Mouse (Mus musculus): ENCODE measurements around the gene Dock11. TPM values are rescaled to one million over a fixed set of nuclear protein-coding genes. Genes with fewer than 3 reads are reported as not detected.
A peak's percentile ranks its signal among the peaks of the same experiment; 100 is the strongest.

Dock11 gene
- polyA plus RNA-seq, 1 experiment from 2014 or later, result 5.7 TPM

- H3K4me2 ChIP-seq, result no peak overlapping the region
- no peaks in the 10 kb centered on the region for H3K27me3 ChIP-seq (replicated peaks)
- no peaks in the 10 kb centered on the region for H3K36me3 ChIP-seq
- ATAC-seq, result no peak
- no peak overlapping the region for H3K9ac ChIP-seq
- H3K4me1 ChIP-seq, result no peaks in the 10 kb centered on the region
- H3K9me3 ChIP-seq (replicated peaks), result no peaks in the 10 kb centered on the region
- H3K27ac ChIP-seq, result no peak overlapping the region
- no peak overlapping the region for H3K4me3 ChIP-seq
Observed at GRCm38 (mm10) chrX:35956236-35956635, 67.6 kb downstream of the Dock11 start.

GRCm38 (mm10) chrX:35963087-35963486, 74.5 kb downstream of the Dock11 start:
- ATAC-seq, result no peak
- Histone ChIP-seq H3K27me3 (replicated peaks) (no peaks in the 10 kb centered on the region), H3K9ac (no peak overlapping the region), H3K4me3 (no peak overlapping the region), H3K4me1 (no peaks in the 10 kb centered on the region), H3K4me2 (no peak overlapping the region), H3K27ac (no peak overlapping the region), H3K36me3 (no peaks in the 10 kb centered on the region), H3K9me3 (replicated peaks) (no peaks in the 10 kb centered on the region)
- 31% methylated on average over 6 of the region's 6 CpGs for WGBS (ENCODE audit: insufficient replicate concordance)

GRCm38 (mm10) chrX:35969276-35969675, 80.6 kb downstream of the Dock11 start:
- 67% methylated on average over 1 of the region's 1 CpGs for WGBS (ENCODE audit: insufficient replicate concordance)

GRCm38 (mm10) chrX:35976657-35977056, 88.0 kb downstream of the Dock11 start:
- no peak overlapping the region for H3K27ac ChIP-seq

More at GRCm38 (mm10) chrX:35969276-35969675, 80.6 kb downstream of the Dock11 start:
- no peak for ATAC-seq
- Histone ChIP-seq H3K9me3 (replicated peaks) (no peaks in the 10 kb centered on the region), H3K9ac (no peak overlapping the region), H3K36me3 (no peaks in the 10 kb centered on the region), H3K4me2 (no peak overlapping the region), H3K27ac (no peak overlapping the region), H3K4me3 (no peak overlapping the region), H3K4me1 (no peaks in the 10 kb centered on the region), H3K27me3 (replicated peaks) (no peaks in the 10 kb centered on the region)

GRCm38 (mm10) chrX:35987981-35988380, 99.3 kb downstream of the Dock11 start:
- Histone ChIP-seq H3K36me3 (no peaks in the 10 kb centered on the region), H3K27me3 (replicated peaks) (no peaks in the 10 kb centered on the region), H3K4me3 (no peak overlapping the region), H3K9ac (no peak overlapping the region), H3K4me1 (no peaks in the 10 kb centered on the region), H3K4me2 (no peak overlapping the region), H3K27ac (no peak overlapping the region), H3K9me3 (replicated peaks) (no peaks in the 10 kb centered on the region)
- 95% methylated on average over 1 of the region's 1 CpGs for WGBS (ENCODE audit: insufficient replicate concordance)
- ATAC-seq, result no peak

More at GRCm38 (mm10) chrX:35976657-35977056, 88.0 kb downstream of the Dock11 start:
- no peak overlapping the region for H3K4me3 ChIP-seq
- no peaks in the 10 kb centered on the region for H3K4me1 ChIP-seq
- H3K4me2 ChIP-seq, result no peak overlapping the region
- H3K9me3 ChIP-seq (replicated peaks), result no peaks in the 10 kb centered on the region
- H3K36me3 ChIP-seq, result no peaks in the 10 kb centered on the region
- 48% methylated on average over 5 of the region's 5 CpGs for WGBS (ENCODE audit: insufficient replicate concordance)
- no peaks in the 10 kb centered on the region for H3K27me3 ChIP-seq (replicated peaks)
- ATAC-seq, result no peak
- no peak overlapping the region for H3K9ac ChIP-seq

- Histone ChIP-seq H3K36me3 (no peaks in the 10 kb centered on the region), H3K9ac (no peak overlapping the region), H3K27me3 (replicated peaks) (no peaks in the 10 kb centered on the region), H3K4me1 (no peaks in the 10 kb centered on the region), H3K27ac (no peak overlapping the region), H3K4me2 (no peak overlapping the region), H3K9me3 (replicated peaks) (no peaks in the 10 kb centered on the region), H3K4me3 (no peak overlapping the region)
- no peak for ATAC-seq
- 61% methylated on average over 5 of the region's 5 CpGs for WGBS (ENCODE audit: insufficient replicate concordance)
Observed at GRCm38 (mm10) chrX:35990508-35991095, 102.0 kb downstream of the Dock11 start.

GRCm38 (mm10) chrX:35994226-35994625, 105.6 kb downstream of the Dock11 start:
- no peak overlapping the region for H3K27ac ChIP-seq
- no peaks in the 10 kb centered on the region for H3K36me3 ChIP-seq
- H3K4me3 ChIP-seq, result no peak overlapping the region
- no peak overlapping the region for H3K9ac ChIP-seq
- 66% methylated on average over 6 of the region's 6 CpGs for WGBS (ENCODE audit: insufficient replicate concordance)
- no peaks in the 10 kb centered on the region for H3K27me3 ChIP-seq (replicated peaks)
- H3K9me3 ChIP-seq (replicated peaks), result no peaks in the 10 kb centered on the region
- no peaks in the 10 kb centered on the region for H3K4me1 ChIP-seq
- ATAC-seq, result no peak
- H3K4me2 ChIP-seq, result no peak overlapping the region

GRCm38 (mm10) chrX:35997004-35997403, 108.4 kb downstream of the Dock11 start:
- H3K27me3 ChIP-seq (replicated peaks), result no peaks in the 10 kb centered on the region
- WGBS (ENCODE audit: insufficient replicate concordance), result 10% methylated on average over 2 of the region's 2 CpGs
- ATAC-seq, result no peak

GRCm38 (mm10) chrX:35997793-35998419, 109.3 kb downstream of the Dock11 start:
- WGBS (ENCODE audit: insufficient replicate concordance), result 56% methylated on average over 5 of the region's 5 CpGs
- Histone ChIP-seq H3K36me3 (no peaks in the 10 kb centered on the region), H3K27me3 (replicated peaks) (no peaks in the 10 kb centered on the region), H3K27ac (no peak overlapping the region), H3K4me1 (no peaks in the 10 kb centered on the region), H3K4me3 (no peak overlapping the region), H3K9me3 (replicated peaks) (no peaks in the 10 kb centered on the region), H3K4me2 (no peak overlapping the region), H3K9ac (no peak overlapping the region)
- ATAC-seq, result no peak

More at GRCm38 (mm10) chrX:35997004-35997403, 108.4 kb downstream of the Dock11 start:
- Histone ChIP-seq H3K4me3 (no peak overlapping the region), H3K9me3 (replicated peaks) (no peaks in the 10 kb centered on the region), H3K9ac (no peak overlapping the region), H3K36me3 (no peaks in the 10 kb centered on the region), H3K4me1 (no peaks in the 10 kb centered on the region), H3K27ac (no peak overlapping the region), H3K4me2 (no peak overlapping the region)

GRCm38 (mm10) chrX:36025651-36026050, 137.0 kb downstream of the Dock11 start:
- H3K9ac ChIP-seq, result no peak overlapping the region
- no peaks in the 10 kb centered on the region for H3K4me1 ChIP-seq
- H3K4me3 ChIP-seq, result peak overlapping the region; percentile 19; the same call in 1 of the 2 replicates
- H3K36me3 ChIP-seq, result peaks cover 3% of the 10 kb centered on the region; the same call in 1 of the 2 replicates
- 77% methylated on average over 17 of the region's 17 CpGs for WGBS (ENCODE audit: insufficient replicate concordance)
- H3K9me3 ChIP-seq (replicated peaks), result no peaks in the 10 kb centered on the region
- H3K4me2 ChIP-seq, result no peak overlapping the region
- no peaks in the 10 kb centered on the region for H3K27me3 ChIP-seq (replicated peaks)
- no peak overlapping the region for H3K27ac ChIP-seq
- ATAC-seq, result no peak

- no peak overlapping the region for H3K4me2 ChIP-seq
- H3K9me3 ChIP-seq (replicated peaks), result no peaks in the 10 kb centered on the region
- H3K27ac ChIP-seq, result no peak overlapping the region
- no peak overlapping the region for H3K9ac ChIP-seq
- WGBS (ENCODE audit: insufficient replicate concordance), result 76% methylated on average over 5 of the region's 5 CpGs
- no peaks in the 10 kb centered on the region for H3K4me1 ChIP-seq
- ATAC-seq, result no peak
- no peak overlapping the region for H3K4me3 ChIP-seq
- H3K36me3 ChIP-seq, result no peaks in the 10 kb centered on the region
- H3K27me3 ChIP-seq (replicated peaks), result no peaks in the 10 kb centered on the region
Observed at GRCm38 (mm10) chrX:36031113-36031512, 142.5 kb downstream of the Dock11 start.

- Histone ChIP-seq H3K27ac (no peak overlapping the region), H3K4me1 (no peaks in the 10 kb centered on the region), H3K4me2 (no peak overlapping the region), H3K9me3 (replicated peaks) (no peaks in the 10 kb centered on the region), H3K27me3 (replicated peaks) (no peaks in the 10 kb centered on the region), H3K9ac (no peak overlapping the region), H3K4me3 (no peak overlapping the region), H3K36me3 (no peaks in the 10 kb centered on the region)
- 45% methylated on average over 8 of the region's 8 CpGs for WGBS (ENCODE audit: insufficient replicate concordance)
- no peak for ATAC-seq
Observed at GRCm38 (mm10) chrX:36034045-36034444, 145.4 kb downstream of the Dock11 start.

GRCm38 (mm10) chrX:36045731-36046130, 157.1 kb downstream of the Dock11 start:
- Histone ChIP-seq H3K36me3 (no peaks in the 10 kb centered on the region), H3K27me3 (replicated peaks) (no peaks in the 10 kb centered on the region), H3K4me1 (no peaks in the 10 kb centered on the region), H3K9me3 (replicated peaks) (no peaks in the 10 kb centered on the region), H3K4me3 (no peak overlapping the region), H3K9ac (no peak overlapping the region), H3K27ac (no peak overlapping the region), H3K4me2 (no peak overlapping the region)
- ATAC-seq, result no peak
- WGBS (ENCODE audit: insufficient replicate concordance), result 58% methylated on average over 4 of the region's 4 CpGs

Data from liver, embryonic 12.5 days (tissue).